Mouse (Mus musculus): ENCODE results near the gene Slc6a11. TPM values are rescaled to one million over a fixed set of nuclear protein-coding genes. Genes with fewer than 3 reads are reported as not detected.
A peak's percentile ranks its signal among the peaks of the same experiment; 100 is the strongest.

The Slc6a11 gene
- polyA plus RNA-seq (2015; fragmentation: Nextera tagmentation; extraction: Ambion mirVana), result 33.4 and 35.5 TPM in 2 replicates

DNA sequence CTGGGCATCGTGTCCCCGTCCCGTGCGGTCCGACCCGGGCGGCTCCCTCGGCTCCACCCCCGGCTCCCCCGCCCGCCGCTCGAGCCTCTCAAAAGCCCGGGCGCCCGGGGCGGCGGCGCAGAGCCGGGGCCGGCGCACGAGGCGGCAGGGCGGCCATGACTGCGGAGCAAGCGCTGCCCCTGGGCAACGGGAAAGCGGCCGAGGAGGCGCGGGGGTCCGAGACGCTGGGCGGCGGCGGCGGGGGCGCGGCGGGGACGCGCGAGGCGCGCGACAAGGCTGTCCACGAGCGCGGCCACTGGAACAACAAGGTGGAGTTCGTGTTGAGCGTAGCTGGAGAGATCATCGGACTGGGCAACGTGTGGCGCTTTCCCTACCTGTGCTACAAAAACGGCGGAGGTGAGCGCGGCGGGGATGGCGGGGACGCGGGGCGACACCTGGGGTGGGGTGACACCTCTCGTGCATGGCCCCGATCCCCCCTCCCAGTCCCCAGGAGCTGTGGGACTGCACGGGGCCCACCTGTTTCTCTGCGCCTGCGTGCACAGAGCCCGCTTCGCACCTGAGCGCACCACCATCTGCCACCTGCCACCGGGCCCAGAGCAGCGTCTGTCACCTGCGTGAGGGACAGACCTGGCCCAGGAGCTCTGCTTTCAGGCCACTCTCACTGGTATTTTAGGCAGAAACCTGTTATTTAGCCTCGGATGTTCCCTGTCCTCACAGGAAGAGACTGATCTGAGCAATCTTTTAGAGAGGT is at the start of gene Slc6a11:
TSS of gene Slc6a11 (plus strand) at position 120 of the 751 bp plus-strand sequence.
- no peak within 1 kb of the TSS for H3K27ac ChIP-seq (replicated peaks)
- peak within 1 kb of the TSS; percentile 89 for H3K4me2 ChIP-seq
- peak within 1 kb of the TSS; percentile 77 for H3K9ac ChIP-seq
- H3K4me1 ChIP-seq (replicated peaks), result peaks cover 16% of the 10 kb centered on the region; the same call in 1 of the 2 replicates
- H3K27me3 ChIP-seq, result peaks cover 56% of the 10 kb centered on the region
- peak; percentile 81 for ATAC-seq (ENCODE audit: low read depth)
- no peaks in the 10 kb centered on the region for H3K36me3 ChIP-seq
- peak within 1 kb of the TSS; percentile 57 for H3K4me3 ChIP-seq
- no peaks in the 10 kb centered on the region for H3K9me3 ChIP-seq
- WGBS, result 4% methylated on average over 75 of the region's 76 CpGs

DNA sequence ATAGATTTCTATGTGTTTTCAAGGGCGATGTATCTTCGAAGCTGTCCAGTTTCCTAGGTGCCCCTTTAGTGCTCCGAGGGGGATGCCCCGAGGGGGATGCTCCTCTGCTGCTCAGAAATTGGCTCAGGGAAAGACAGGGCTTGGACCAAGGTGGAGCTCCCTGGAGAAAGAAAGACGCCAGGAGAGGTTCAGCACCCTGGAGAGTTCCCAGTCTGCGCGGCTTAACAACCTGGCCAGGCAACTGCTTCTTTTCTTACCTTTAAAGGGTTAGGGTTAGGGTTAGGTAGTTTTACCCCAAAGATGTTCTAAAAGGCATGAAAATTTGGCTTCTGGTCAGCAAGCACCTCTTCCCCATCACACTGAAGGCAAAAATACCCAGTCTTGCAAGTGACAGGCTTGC is 43.9 kb upstream of the Slc6a11 start:
- Histone ChIP-seq H3K4me3 (no peak overlapping the region), H3K36me3 (no peaks in the 10 kb centered on the region), H3K4me2 (no peak overlapping the region), H3K27ac (replicated peaks) (no peak overlapping the region), H3K4me1 (replicated peaks) (peaks cover 1% of the 10 kb centered on the region; the same call in 1 of the 2 replicates), H3K9me3 (no peaks in the 10 kb centered on the region), H3K27me3 (peaks cover 39% of the 10 kb centered on the region), H3K9ac (no peak overlapping the region)
- no peak for ATAC-seq (ENCODE audit: low read depth)
- WGBS, result 24% methylated on average over 7 of the region's 7 CpGs

DNA sequence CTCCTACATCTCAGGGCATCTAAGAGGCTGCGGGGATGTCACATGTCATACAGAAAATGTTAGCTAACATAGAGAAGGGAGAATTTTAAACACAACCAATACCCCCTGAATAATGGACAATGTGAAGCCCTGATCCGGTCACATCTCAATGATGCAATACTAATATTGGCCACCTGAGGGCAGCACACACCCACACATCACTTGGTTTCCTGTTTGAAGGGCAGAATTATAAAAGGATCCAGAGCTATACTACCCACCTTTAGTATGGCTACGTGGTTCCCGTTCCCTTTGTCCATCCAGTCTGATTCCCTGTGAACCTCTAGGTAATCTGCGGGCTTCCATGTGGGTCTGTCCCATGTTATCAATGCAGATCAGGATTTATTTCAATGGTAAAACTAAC is 41.4 kb upstream of the Slc6a11 start:
- Histone ChIP-seq H3K9me3 (no peaks in the 10 kb centered on the region), H3K36me3 (no peaks in the 10 kb centered on the region), H3K4me2 (no peak overlapping the region), H3K4me3 (no peak overlapping the region), H3K27me3 (peaks cover 40% of the 10 kb centered on the region), H3K9ac (no peak overlapping the region), H3K27ac (replicated peaks) (no peak overlapping the region), H3K4me1 (replicated peaks) (peaks cover 23% of the 10 kb centered on the region)
- peak; percentile 40; the same call in 1 of the 2 replicates for ATAC-seq (ENCODE audit: low read depth)
- 17% methylated on average over 5 of the region's 5 CpGs for WGBS

DNA sequence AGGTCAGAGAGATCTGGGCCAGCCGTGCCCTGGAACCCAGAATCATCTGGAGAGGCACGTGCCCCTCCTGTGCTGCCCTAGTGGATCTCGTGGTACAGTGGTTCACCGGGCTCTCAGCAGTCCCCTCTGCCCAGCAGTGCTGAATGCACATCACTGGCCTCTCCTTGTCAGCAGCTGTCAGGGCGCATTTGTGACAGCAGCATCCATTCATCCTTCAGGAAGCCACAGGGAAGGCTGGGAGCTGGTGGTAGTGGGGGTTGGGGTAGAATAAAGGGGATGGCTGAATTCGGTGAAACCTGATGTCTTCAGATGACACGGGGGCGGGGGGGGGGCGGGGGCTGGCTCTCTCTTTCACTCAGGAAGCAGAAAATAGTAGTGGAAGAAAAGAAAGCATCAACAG is 38.8 kb upstream of the Slc6a11 start:
- Histone ChIP-seq H3K36me3 (no peaks in the 10 kb centered on the region), H3K27ac (replicated peaks) (no peak overlapping the region), H3K9ac (0 out of 2 replicates have a peak overlapping the region, but pooled peaks have one; percentile 34), H3K4me3 (no peak overlapping the region), H3K9me3 (no peaks in the 10 kb centered on the region), H3K4me2 (no peak overlapping the region), H3K27me3 (peaks cover 35% of the 10 kb centered on the region), H3K4me1 (replicated peaks) (peaks cover 28% of the 10 kb centered on the region)
- ATAC-seq (ENCODE audit: low read depth), result no peak
- 35% methylated on average over 9 of the region's 9 CpGs for WGBS

DNA sequence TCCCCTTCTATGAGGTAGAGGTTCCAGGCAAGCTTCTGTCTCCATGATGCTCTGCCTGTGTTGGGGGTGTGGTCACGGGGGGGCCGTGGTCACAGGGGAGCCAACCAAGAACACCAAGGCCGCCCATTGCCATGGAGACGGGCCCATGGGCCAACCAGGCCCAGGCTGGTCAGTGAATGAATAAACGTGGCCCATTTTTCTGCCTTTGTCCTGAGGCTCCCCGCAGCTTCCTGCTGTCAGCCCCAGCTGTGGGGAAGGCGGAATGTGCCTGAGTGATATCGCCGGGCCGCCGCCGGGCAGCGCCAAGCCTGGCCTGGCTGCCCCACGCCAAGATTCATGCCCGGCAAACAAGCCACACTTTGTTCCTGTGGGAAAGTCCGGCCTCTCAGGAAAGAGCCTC is 36.8 kb upstream of the Slc6a11 start:
- WGBS, result 32% methylated on average over 16 of the region's 16 CpGs
- no peak overlapping the region for H3K4me3 ChIP-seq
- peaks cover 28% of the 10 kb centered on the region for H3K4me1 ChIP-seq (replicated peaks)
- ATAC-seq (ENCODE audit: low read depth), result peak; percentile 73
- H3K27me3 ChIP-seq, result peaks cover 15% of the 10 kb centered on the region; the same call in 1 of the 2 replicates
- no peaks in the 10 kb centered on the region for H3K9me3 ChIP-seq
- H3K27ac ChIP-seq (replicated peaks), result peak overlapping the region; percentile 79
- no peaks in the 10 kb centered on the region for H3K36me3 ChIP-seq
- no peak overlapping the region for H3K9ac ChIP-seq
- no peak overlapping the region for H3K4me2 ChIP-seq

DNA sequence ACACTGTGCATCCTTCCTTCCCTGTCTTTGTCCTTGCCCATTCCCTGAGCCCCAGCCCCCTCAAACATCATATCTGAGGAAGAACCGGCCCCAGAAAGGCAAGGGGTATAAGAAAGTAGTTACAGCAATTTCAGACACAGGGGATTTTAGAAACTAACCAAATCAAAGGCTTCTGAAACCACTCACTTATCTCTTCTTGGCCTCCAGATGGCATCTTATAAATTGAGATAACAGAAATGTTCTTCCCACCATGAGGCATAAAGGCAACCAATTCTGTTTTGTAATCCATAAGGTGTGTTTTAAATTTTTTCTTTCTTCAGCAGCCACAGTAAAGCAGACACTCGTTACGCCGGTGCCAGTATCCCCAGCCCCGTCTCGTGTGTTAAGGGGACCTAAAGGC is 34.5 kb upstream of the Slc6a11 start:
- no peak for ATAC-seq (ENCODE audit: low read depth)
- no peaks in the 10 kb centered on the region for H3K36me3 ChIP-seq
- H3K4me1 ChIP-seq (replicated peaks), result peaks cover 33% of the 10 kb centered on the region
- 0 out of 2 replicates have a peak, but pooled peaks cover 5% of the 10 kb centered on the region for H3K27me3 ChIP-seq
- no peak overlapping the region for H3K9ac ChIP-seq
- 86% methylated on average over 6 of the region's 6 CpGs for WGBS
- H3K9me3 ChIP-seq, result no peaks in the 10 kb centered on the region
- H3K4me2 ChIP-seq, result no peak overlapping the region
- H3K4me3 ChIP-seq, result no peak overlapping the region
- no peak overlapping the region for H3K27ac ChIP-seq (replicated peaks)

DNA sequence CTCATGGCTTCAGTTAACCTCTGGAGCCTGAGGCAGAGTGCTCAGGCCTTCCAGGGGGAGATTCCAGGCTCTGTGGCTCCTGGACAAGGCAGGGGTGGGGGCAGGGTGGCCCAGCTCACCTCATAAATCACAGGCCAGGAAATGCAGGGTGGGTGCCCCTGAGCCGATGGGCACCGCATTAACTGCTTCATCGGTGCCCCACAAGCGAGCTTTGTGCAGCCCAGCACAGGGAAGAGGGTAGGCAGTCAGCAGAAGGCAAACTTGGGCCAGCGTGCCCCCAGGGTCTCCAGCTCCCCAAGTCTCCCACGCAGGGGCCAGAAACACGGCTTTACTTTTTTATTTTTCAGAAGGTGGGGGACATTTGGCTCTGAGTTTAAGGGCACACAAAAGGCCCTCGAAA is 29.1 kb upstream of the Slc6a11 start:
- H3K4me2 ChIP-seq, result no peak overlapping the region
- H3K36me3 ChIP-seq, result no peaks in the 10 kb centered on the region
- H3K9ac ChIP-seq, result no peak overlapping the region
- H3K27ac ChIP-seq (replicated peaks), result peak overlapping the region; percentile 49
- peak; percentile 61 for ATAC-seq (ENCODE audit: low read depth)
- H3K9me3 ChIP-seq, result no peaks in the 10 kb centered on the region
- H3K27me3 ChIP-seq, result no peaks in the 10 kb centered on the region
- 42% methylated on average over 8 of the region's 8 CpGs for WGBS
- peaks cover 21% of the 10 kb centered on the region for H3K4me1 ChIP-seq (replicated peaks)
- H3K4me3 ChIP-seq, result no peak overlapping the region

DNA sequence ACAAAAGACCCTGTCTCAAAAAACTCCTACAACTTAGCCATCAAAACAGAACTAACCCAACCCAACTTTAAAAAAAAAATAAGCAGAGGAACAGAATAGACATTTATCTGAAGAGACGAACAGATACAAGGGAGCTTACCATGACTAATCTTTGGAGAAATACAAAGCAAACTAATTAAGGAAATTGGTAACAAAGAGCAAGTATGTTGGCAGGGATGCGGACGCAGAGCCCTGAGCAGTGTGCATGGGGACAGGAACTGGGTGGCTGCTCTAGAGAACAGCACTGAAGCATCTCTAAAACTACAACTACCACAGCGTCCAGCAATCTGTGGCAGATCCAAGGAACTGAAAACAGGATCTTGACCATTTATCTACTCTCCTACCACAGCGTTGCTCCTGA is 11.5 kb upstream of the Slc6a11 start:
- Histone ChIP-seq H3K4me3 (no peak overlapping the region), H3K4me2 (no peak overlapping the region), H3K27ac (replicated peaks) (no peak overlapping the region), H3K27me3 (peaks cover 3% of the 10 kb centered on the region; the same call in 1 of the 2 replicates), H3K9ac (no peak overlapping the region), H3K9me3 (no peaks in the 10 kb centered on the region), H3K36me3 (no peaks in the 10 kb centered on the region), H3K4me1 (replicated peaks) (no peaks in the 10 kb centered on the region)
- ATAC-seq (ENCODE audit: low read depth), result no peak
- 55% methylated on average over 5 of the region's 5 CpGs for WGBS

DNA sequence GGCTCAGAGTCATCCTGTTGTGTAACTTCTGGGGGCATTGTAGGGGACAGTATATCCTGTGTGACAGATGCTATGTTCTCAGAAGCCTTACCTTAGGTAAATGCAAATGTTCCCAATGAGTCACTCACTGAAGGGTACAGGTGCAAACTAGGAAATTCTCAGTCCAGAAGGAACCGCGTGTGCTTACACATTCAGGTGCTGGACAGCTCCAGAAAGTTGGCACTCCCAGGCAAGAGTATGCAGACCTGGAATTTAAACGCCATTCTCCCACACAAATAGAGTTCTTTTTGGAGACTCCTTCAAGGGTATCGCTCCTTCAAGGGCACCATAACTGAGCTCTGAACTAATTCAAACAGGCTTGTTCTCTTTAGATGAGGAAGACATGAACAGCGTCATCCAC is 5.5 kb upstream of the Slc6a11 start:
- no peak for ATAC-seq (ENCODE audit: low read depth)
- Histone ChIP-seq H3K4me1 (replicated peaks) (no peaks in the 10 kb centered on the region), H3K36me3 (no peaks in the 10 kb centered on the region), H3K9ac (no peak overlapping the region), H3K9me3 (no peaks in the 10 kb centered on the region), H3K4me3 (no peak overlapping the region), H3K27ac (replicated peaks) (no peak overlapping the region), H3K27me3 (peaks cover 38% of the 10 kb centered on the region), H3K4me2 (no peak overlapping the region)
- WGBS, result 70% methylated on average over 5 of the region's 5 CpGs

DNA sequence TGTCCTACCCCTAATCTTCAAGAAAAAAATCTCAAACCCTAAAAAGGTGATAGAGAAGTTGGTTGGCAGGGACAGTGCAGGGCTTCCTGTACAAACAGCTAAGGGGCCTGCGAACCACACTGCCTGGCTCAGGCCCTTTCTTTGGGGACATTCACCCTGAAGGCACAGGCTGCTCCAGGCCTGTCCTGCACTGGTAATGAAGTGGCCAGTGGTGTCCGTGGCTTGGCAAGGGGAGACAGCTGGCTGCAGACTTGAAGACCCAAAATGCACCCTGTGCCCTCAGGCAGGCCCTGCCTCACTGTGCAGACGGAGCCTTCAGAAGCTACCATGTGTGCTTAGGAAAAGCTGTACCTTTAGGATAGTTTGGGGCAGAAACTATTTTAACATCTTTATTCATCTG is 1.4 kb downstream of the Slc6a11 start:
- Histone ChIP-seq H3K9me3 (no peaks in the 10 kb centered on the region), H3K9ac (peak overlapping the region; percentile 77; the same call in 1 of the 2 replicates), H3K36me3 (no peaks in the 10 kb centered on the region), H3K27me3 (peaks cover 56% of the 10 kb centered on the region), H3K4me3 (peak overlapping the region; percentile 57), H3K4me2 (peak overlapping the region; percentile 89), H3K4me1 (replicated peaks) (peaks cover 16% of the 10 kb centered on the region; the same call in 1 of the 2 replicates), H3K27ac (replicated peaks) (no peak overlapping the region)
- no peak for ATAC-seq (ENCODE audit: low read depth)
- WGBS, result 54% methylated on average over 3 of the region's 3 CpGs

DNA sequence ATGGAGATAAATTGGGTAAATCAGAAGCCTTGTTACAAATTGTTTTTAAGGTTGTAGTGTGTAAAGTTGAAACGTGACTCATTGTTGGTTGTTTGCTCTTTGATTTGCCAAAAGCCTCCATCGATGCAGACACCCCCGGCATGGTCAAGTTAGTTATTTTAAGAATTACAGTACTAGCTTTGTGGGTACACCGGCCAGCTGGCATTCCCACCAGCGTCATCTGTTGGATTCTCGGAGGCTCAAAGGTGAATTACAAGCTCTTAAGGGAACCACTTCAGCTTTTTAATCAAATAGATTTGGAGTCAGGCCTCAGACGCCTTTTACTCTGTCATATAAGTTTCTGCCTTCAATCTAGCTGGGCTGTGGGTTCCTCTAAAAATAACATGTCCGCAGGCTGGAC is 1.9 kb downstream of the Slc6a11 start:
- no peak for ATAC-seq (ENCODE audit: low read depth)
- no peaks in the 10 kb centered on the region for H3K9me3 ChIP-seq
- H3K4me3 ChIP-seq, result peak overlapping the region; percentile 1; the same call in 1 of the 2 replicates
- WGBS, result 79% methylated on average over 8 of the region's 8 CpGs
- H3K4me2 ChIP-seq, result peak overlapping the region; percentile 89
- H3K27me3 ChIP-seq, result peaks cover 52% of the 10 kb centered on the region
- H3K36me3 ChIP-seq, result no peaks in the 10 kb centered on the region
- H3K27ac ChIP-seq (replicated peaks), result no peak overlapping the region
- 0 out of 2 replicates have a peak overlapping the region, but pooled peaks have one; percentile 17 for H3K9ac ChIP-seq
- peaks cover 16% of the 10 kb centered on the region; the same call in 1 of the 2 replicates for H3K4me1 ChIP-seq (replicated peaks)

DNA sequence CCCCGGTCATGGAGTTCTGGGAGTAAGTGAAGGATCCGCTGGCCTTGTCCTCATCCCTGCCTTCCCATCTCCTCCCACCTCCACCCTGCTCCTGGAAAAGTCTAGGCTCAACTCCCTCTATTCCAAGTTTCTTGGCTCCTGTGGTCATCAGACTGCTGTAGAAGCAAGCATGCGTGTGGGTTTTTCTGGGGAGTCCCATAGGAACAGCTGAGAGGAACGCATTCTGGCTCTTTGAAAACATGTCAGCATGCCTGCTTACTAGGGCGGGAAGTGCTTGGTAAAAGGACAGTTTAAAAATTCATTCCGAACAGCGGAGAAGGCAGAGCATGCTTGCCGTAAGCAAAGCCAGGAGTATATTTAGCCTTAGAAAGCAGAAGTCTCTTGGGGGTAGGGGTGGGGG is 7.9 kb downstream of the Slc6a11 start:
- Histone ChIP-seq H3K27me3 (no peaks in the 10 kb centered on the region; the same call in 1 of the 2 replicates), H3K4me2 (no peak overlapping the region), H3K9me3 (0 out of 2 replicates have a peak, but pooled peaks cover 8% of the 10 kb centered on the region), H3K4me3 (no peak overlapping the region), H3K4me1 (replicated peaks) (peaks cover 6% of the 10 kb centered on the region; the same call in 1 of the 2 replicates), H3K36me3 (peaks cover 9% of the 10 kb centered on the region; the same call in 1 of the 2 replicates), H3K27ac (replicated peaks) (no peak overlapping the region), H3K9ac (no peak overlapping the region)
- ATAC-seq (ENCODE audit: low read depth), result no peak
- WGBS, result 87% methylated on average over 8 of the region's 8 CpGs

Data from neural tube, embryonic 13.5 days (tissue).